Mouse (Mus musculus) ES-E14 (cell line): ENCODE results near the gene Sgsm2.

Experiments
- CHD2 ChIP-seq: IDR thresholded peaks from 2 replicates; pipeline ENCODE4 v1.6.1; 2014; ENCODE audit warnings: mild to moderate bottlenecking, low read depth, low read length, inconsistent platforms
- MAFK ChIP-seq: IDR thresholded peaks from 2 replicates; pipeline ENCODE4 v1.6.1; 2014; ENCODE audit warnings: mild to moderate bottlenecking, low read depth, low read length, inconsistent platforms; ENCODE audit not compliant: insufficient read depth
- ZC3H11A ChIP-seq: IDR thresholded peaks from 2 replicates; pipeline ENCODE4 v1.6.1; 2012; ENCODE audit warnings: low read depth, mild to moderate bottlenecking, inconsistent platforms, low read length, borderline replicate concordance
- ZNF384 ChIP-seq: IDR thresholded peaks from 2 replicates; pipeline ENCODE4 v1.6.1; 2012; ENCODE audit warnings: low read depth, low read length, inconsistent platforms

- TF ChIP-seq MAFK = no peak
- TF ChIP-seq ZC3H11A = no peak
- no peak for TF ChIP-seq ZNF384
- TF ChIP-seq CHD2 = no peak
Measured at GRCm38 (mm10) chr11:74898517-74898827, 1.6 kb upstream of the Sgsm2 start.
